Mouse (Mus musculus) hindbrain, postnatal 0 days (tissue): ENCODE data around the gene Ldlrad1. TPM values are rescaled to one million over a fixed set of nuclear protein-coding genes. Genes with fewer than 3 reads are reported as not detected.
A peak's percentile ranks its signal among the peaks of the same experiment; 100 is the strongest.

ENCODE experiments used
- ATAC-seq: fragments of 200-750 bp; cut with Nextera tagmentation; 2 replicates; pipeline ENCODE4 v1.8.0; 2017; ENCODE audit warnings: mild to moderate bottlenecking, moderate TSS enrichment, moderate library complexity
- DNase-seq: peaks from one replicate; pipeline ENCODE4 v3.0.0-alpha.2; 2015; ENCODE audit warnings: low spot score
- H3K27ac ChIP-seq: fragments of 300-500 bp; sonication (generic); 2 replicates; pipeline ENCODE4 v1.5.1; 2014; ENCODE audit warnings: mild to moderate bottlenecking
- H3K27me3 ChIP-seq: fragments of 300-500 bp; sonication (generic); 2 replicates; pipeline ENCODE4 v1.6.1; 2014; ENCODE audit warnings: low read length, mixed read lengths; ENCODE audit not compliant: insufficient read depth
- H3K36me3 ChIP-seq: fragments of 300-500 bp; sonication (generic); 2 replicates; pipeline ENCODE4 v1.6.1; 2014; ENCODE audit warnings: low read length, mixed read lengths; ENCODE audit not compliant: insufficient read depth
- H3K4me1 ChIP-seq: fragments of 300-500 bp; sonication (generic); 2 replicates; pipeline ENCODE4 v1.6.1; 2014; ENCODE audit warnings: antibody characterized with exemption, low read length, mixed read lengths; ENCODE audit not compliant: insufficient read depth
- H3K4me2 ChIP-seq: fragments of 300-500 bp; sonication (generic); 2 replicates; pipeline ENCODE4 v1.6.1; 2014; ENCODE audit warnings: low read depth, mild to moderate bottlenecking, low read length, moderate library complexity, mixed read lengths
- H3K4me3 ChIP-seq: fragments of 300-500 bp; sonication (generic); 2 replicates; pipeline ENCODE4 v1.5.1; 2014; ENCODE audit warnings: low read length
- H3K9ac ChIP-seq: fragments of 300-500 bp; sonication (generic); replicated peaks from 2 replicates; pipeline ENCODE4 v1.6.1; 2014; ENCODE audit warnings: mild to moderate bottlenecking, low read length, moderate library complexity, mixed read lengths
- H3K9me3 ChIP-seq: fragments of 300-500 bp; sonication (generic); 2 replicates; pipeline ENCODE4 v1.6.1; 2016; ENCODE audit warnings: low read length, mixed read lengths
- CTCF ChIP-seq: IDR thresholded peaks from 2 replicates; pipeline ENCODE4 v1.5.1; 2016; ENCODE audit warnings: antibody characterized with exemption, control low read depth, low read depth
- WGBS: fragments of 180-500 bp; shearing (Covaris S2); extraction: QIAGEN DNeasy Blood & Tissue Kit; methylation state at CpG from one replicate; pipeline ENCODE4 v1.1.7; 2014; 5-methylcytosine and 5-hydroxymethylcytosine counted together
- polyA plus RNA-seq: library from polyadenylated mRNA; unstranded; fragments of >200 nt; fragmentation: Nextera tagmentation; extraction: Ambion mirVana; gene quantifications from 2 replicates; pipeline ENCODE4 v1.2.1, GENCODE M21; 2015
- total RNA-seq: library from RNA; depleted of rRNA; stranded (reverse); fragments of >200 nt; gene quantifications from 2 replicates; pipeline ENCODE4 v1.2.3, GENCODE M21; 2014; rRNA removed

Gene Ldlrad1
- not detected in 2 replicates for total RNA-seq
- not detected in 2 replicates for polyA plus RNA-seq

GRCm38 (mm10) chr4:107208880-107209279 is at the start of gene Ldlrad1:
Gene Ldlrad1 (plus strand): TSS chr4:107209180.
- H3K4me3 ChIP-seq = no peak within 1 kb of the TSS
- no peaks in the 10 kb centered on the region for H3K4me1 ChIP-seq
- 86% methylated on average over 3 of the region's 3 CpGs for WGBS
- H3K27ac ChIP-seq = no peak within 1 kb of the TSS
- no peak for TF ChIP-seq CTCF
- H3K9ac ChIP-seq = no peak within 1 kb of the TSS
- no peak for DNase-seq
- H3K4me2 ChIP-seq = no peak within 1 kb of the TSS
- no peaks in the 10 kb centered on the region for H3K27me3 ChIP-seq
- no peaks in the 10 kb centered on the region for H3K9me3 ChIP-seq
- no peak for ATAC-seq
- H3K36me3 ChIP-seq = peaks cover 17% of the 10 kb centered on the region; the same call in 1 of the 2 replicates

DNA sequence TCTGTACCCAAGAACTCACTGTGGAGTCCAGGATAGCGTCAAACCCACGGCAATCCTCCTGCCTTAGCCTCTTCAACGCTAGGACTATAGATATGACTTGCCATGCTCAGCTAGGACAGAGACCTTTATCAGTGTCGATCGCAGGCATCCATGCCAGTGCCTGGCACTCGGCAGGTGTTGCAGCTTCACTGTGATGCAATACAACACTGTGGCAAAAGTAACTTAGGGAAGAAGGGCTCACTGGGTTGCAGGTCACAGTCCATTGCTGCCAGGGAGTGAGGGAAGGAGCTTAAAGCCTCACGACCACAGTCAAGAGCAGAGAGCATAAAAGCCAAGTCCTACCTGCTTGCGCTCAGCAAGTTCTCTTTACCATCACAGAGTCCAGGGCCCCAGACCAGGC is 48.8 kb upstream of the Ldlrad1 start:
- no peaks in the 10 kb centered on the region for H3K27me3 ChIP-seq
- 88% methylated on average over 8 of the region's 8 CpGs for WGBS
- no peak overlapping the region for H3K4me2 ChIP-seq
- ATAC-seq = no peak
- H3K4me3 ChIP-seq = no peak overlapping the region
- H3K4me1 ChIP-seq = no peaks in the 10 kb centered on the region
- peaks cover 4% of the 10 kb centered on the region for H3K36me3 ChIP-seq
- DNase-seq = no peak
- H3K9ac ChIP-seq = no peak overlapping the region
- H3K27ac ChIP-seq = no peak overlapping the region
- H3K9me3 ChIP-seq = no peaks in the 10 kb centered on the region
- TF ChIP-seq CTCF = no peak

DNA sequence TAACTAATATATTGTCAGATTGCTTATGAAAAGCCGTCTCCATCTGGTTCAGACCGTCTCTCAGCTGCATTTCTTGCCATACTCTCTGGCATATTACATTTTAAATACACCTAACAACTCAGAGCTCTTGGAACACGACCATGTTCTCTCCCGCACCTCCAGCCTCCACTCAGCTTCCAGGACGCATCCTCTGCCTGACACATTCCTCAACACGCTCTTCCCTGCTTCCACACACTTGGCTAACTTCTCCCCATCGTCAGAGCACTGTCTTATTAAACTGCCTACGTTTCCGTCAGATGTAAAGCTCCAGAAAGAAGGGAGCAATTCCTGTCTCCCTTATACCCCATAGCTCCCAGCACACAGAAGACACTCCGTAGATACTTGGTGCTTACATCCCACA is 45.6 kb upstream of the Ldlrad1 start:
- WGBS = 84% methylated on average over 10 of the region's 10 CpGs
- Histone ChIP-seq H3K9me3 (no peaks in the 10 kb centered on the region), H3K27me3 (no peaks in the 10 kb centered on the region), H3K9ac (no peak overlapping the region), H3K4me1 (no peaks in the 10 kb centered on the region), H3K36me3 (peaks cover 2% of the 10 kb centered on the region), H3K4me3 (no peak overlapping the region), H3K27ac (no peak overlapping the region), H3K4me2 (no peak overlapping the region)
- no peak for ATAC-seq
- no peak for TF ChIP-seq CTCF
- no peak for DNase-seq

- ATAC-seq (peak; percentile 83), DNase-seq (peak; percentile 90)
- no peak overlapping the region for H3K4me2 ChIP-seq
- no peak overlapping the region for H3K4me3 ChIP-seq
- TF ChIP-seq CTCF = peak; percentile 97
- H3K9ac ChIP-seq = no peak overlapping the region
- WGBS = 30% methylated on average over 9 of the region's 9 CpGs
- no peaks in the 10 kb centered on the region; the same call in none of the 2 replicates for H3K36me3 ChIP-seq
- H3K27me3 ChIP-seq = no peaks in the 10 kb centered on the region
- no peaks in the 10 kb centered on the region for H3K9me3 ChIP-seq
- no peaks in the 10 kb centered on the region for H3K4me1 ChIP-seq
- no peak overlapping the region for H3K27ac ChIP-seq
These were observed 45.0 kb upstream of the Ldlrad1 start for GRCm38 (mm10) chr4:107163756-107164587.

DNA sequence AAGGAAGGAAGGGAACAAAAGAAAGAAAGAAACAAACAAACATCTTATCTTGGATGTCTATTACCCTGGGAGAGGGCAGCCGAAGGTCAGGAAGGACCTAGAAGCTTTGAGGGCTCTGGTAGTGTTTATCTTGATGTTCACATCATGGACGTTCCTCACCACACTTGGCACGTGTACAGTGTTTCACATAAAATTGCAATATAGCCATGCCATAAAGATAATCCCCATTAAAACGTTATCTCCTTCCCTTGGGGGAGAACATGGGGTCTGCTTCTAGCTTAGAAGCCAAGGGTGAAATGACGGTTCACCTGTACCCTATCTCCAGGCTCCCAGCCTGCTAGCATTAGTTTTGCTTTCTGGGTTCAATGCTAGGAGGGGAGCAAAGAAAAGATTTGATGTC is 42.3 kb upstream of the Ldlrad1 start:
- TF ChIP-seq CTCF = no peak
- Histone ChIP-seq H3K4me1 (no peaks in the 10 kb centered on the region), H3K9ac (no peak overlapping the region), H3K4me2 (no peak overlapping the region), H3K27me3 (no peaks in the 10 kb centered on the region), H3K36me3 (no peaks in the 10 kb centered on the region; the same call in none of the 2 replicates), H3K27ac (no peak overlapping the region), H3K9me3 (no peaks in the 10 kb centered on the region), H3K4me3 (no peak overlapping the region)
- DNase-seq (no peak), ATAC-seq (no peak)
- WGBS = 88% methylated on average over 5 of the region's 5 CpGs

GRCm38 (mm10) chr4:107167798-107168197 is 41.2 kb upstream of the Ldlrad1 start:
- H3K27ac ChIP-seq = no peak overlapping the region
- 92% methylated on average over 5 of the region's 5 CpGs for WGBS
- H3K4me3 ChIP-seq = no peak overlapping the region
- H3K4me1 ChIP-seq = no peaks in the 10 kb centered on the region
- no peak overlapping the region; the same call in 1 of the 2 replicates for H3K9ac ChIP-seq
- H3K9me3 ChIP-seq = no peaks in the 10 kb centered on the region
- H3K27me3 ChIP-seq = no peaks in the 10 kb centered on the region
- no peaks in the 10 kb centered on the region; the same call in none of the 2 replicates for H3K36me3 ChIP-seq
- no peak overlapping the region for H3K4me2 ChIP-seq
- ATAC-seq = no peak
- DNase-seq = no peak
- no peak for TF ChIP-seq CTCF

DNA sequence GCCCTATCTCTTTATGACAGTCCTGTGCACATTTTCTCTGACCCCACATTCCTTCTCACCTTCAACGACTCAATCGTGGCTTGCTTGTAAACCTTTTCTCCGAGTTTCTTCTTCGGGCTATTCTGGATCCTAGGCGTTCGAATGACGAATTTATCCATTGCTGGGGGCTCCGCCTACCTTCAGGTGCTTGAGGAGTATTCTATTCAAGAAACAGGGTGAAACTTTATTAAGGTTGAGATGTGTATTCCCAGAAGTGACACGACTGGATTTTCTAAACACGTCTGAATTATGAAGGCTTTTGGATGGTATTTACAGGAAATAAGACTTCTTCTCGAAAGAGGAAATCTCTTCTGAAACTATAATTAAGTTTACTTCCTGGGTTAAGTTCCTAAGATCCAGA is 31.5 kb upstream of the Ldlrad1 start:
- TF ChIP-seq CTCF = no peak
- H3K36me3 ChIP-seq = no peaks in the 10 kb centered on the region
- WGBS = 53% methylated on average over 11 of the region's 11 CpGs

More for the DNA sequence above, 31.5 kb upstream of the Ldlrad1 start:
- H3K9me3 ChIP-seq = no peaks in the 10 kb centered on the region
- H3K9ac ChIP-seq = peak overlapping the region; percentile 89
- no peaks in the 10 kb centered on the region for H3K27me3 ChIP-seq
- ATAC-seq = no peak
- DNase-seq = no peak
- peaks cover 2% of the 10 kb centered on the region; the same call in 1 of the 2 replicates for H3K4me1 ChIP-seq
- H3K27ac ChIP-seq = peak overlapping the region; percentile 96
- peak overlapping the region; percentile 62 for H3K4me2 ChIP-seq
- peak overlapping the region; percentile 90 for H3K4me3 ChIP-seq
